Mouse (Mus musculus): ENCODE results near the gene Foxp3. TPM values are rescaled to one million over a fixed set of nuclear protein-coding genes. Genes with fewer than 3 reads are reported as not detected.

Foxp3 gene
- total RNA-seq, 1 experiment = 0.49 TPM

DNA sequence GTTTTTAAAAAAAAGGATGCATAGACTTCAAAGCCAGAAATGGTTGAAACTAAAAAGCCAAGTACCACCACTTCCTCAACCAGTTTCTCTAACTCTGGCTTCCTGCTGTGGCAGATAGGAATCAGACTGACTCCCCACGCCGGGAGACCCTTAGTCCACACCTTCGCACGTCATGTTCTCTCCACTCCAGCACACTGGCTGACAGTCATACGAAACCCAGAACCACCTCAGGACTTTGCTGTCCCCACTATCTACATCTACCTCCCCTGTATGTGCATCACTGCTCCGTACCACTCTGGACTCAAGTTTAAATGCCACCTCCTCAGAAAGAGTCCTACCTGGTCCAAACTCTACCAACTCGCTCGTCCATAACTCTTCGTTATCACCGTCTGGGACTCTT, 978 bp upstream of the Foxp3 start:
- Histone ChIP-seq H3K4me1 (ENCODE audit: control insufficient read depth in 2 of 2, insufficient read depth in 2 of 2, low read length in 2 of 2, poor library complexity in 1 of 2) (peaks cover 0 to 11% of the 10 kb centered on the region in 2 experiments; a peak in 1 of 4 replicates), H3K9ac (ENCODE audit: insufficient read depth, low read depth, low read length, poor library complexity, severe bottlenecking) (peak overlapping the region; percentile 94; the same call in 1 of the 2 replicates), H3K4me3 (ENCODE audit: insufficient read depth in 1 of 2, low read depth in 1 of 2, low read length in 2 of 2, poor library complexity in 1 of 2, severe bottlenecking in 1 of 2) (peak overlapping the region in 1 of 2 experiments; percentile 85; a peak in 2 of 4 replicates), H3K27ac (ENCODE audit: insufficient read depth, low read depth, low read length, poor library complexity, severe bottlenecking) (no peak overlapping the region), H3K36me3 (ENCODE audit: control insufficient read depth, insufficient read depth, low read length, poor library complexity, severe bottlenecking) (peaks cover 2% of the 10 kb centered on the region; the same call in 1 of the 2 replicates), H3K9me3 (ENCODE audit: control insufficient read depth, insufficient read depth, low read depth, low read length) (no peaks in the 10 kb centered on the region)
- TF ChIP-seq ZNF384 (IDR thresholded peaks at IDR 0.05; ENCODE audit: low read depth, low read length) (no peak), CHD2 (IDR thresholded peaks at IDR 0.05; ENCODE audit: low read depth, low read length) (no peak), ZC3H11A (IDR thresholded peaks at IDR 0.05; ENCODE audit: borderline replicate concordance, low read depth, low read length) (no peak), HCFC1 (IDR thresholded peaks at IDR 0.05; ENCODE audit: borderline replicate concordance, insufficient read depth, low read length) (no peak), MAFK (IDR thresholded peaks at IDR 0.05; ENCODE audit: insufficient read depth, low read depth, low read length) (no peak)
- in situ Hi-C loops (cut with MboI; ENCODE audit: low sequenced_read_pairs in 2 of 2, unreplicated experiment in 2 of 2) = loop anchor here in 1 of 2 experiments (25.0 kb wide), 1 partner anchor 110 kb away; no protein-coding TSS in a partner anchor
- no peak for DNase-seq (ENCODE audit: low read depth, low spot score)

DNA sequence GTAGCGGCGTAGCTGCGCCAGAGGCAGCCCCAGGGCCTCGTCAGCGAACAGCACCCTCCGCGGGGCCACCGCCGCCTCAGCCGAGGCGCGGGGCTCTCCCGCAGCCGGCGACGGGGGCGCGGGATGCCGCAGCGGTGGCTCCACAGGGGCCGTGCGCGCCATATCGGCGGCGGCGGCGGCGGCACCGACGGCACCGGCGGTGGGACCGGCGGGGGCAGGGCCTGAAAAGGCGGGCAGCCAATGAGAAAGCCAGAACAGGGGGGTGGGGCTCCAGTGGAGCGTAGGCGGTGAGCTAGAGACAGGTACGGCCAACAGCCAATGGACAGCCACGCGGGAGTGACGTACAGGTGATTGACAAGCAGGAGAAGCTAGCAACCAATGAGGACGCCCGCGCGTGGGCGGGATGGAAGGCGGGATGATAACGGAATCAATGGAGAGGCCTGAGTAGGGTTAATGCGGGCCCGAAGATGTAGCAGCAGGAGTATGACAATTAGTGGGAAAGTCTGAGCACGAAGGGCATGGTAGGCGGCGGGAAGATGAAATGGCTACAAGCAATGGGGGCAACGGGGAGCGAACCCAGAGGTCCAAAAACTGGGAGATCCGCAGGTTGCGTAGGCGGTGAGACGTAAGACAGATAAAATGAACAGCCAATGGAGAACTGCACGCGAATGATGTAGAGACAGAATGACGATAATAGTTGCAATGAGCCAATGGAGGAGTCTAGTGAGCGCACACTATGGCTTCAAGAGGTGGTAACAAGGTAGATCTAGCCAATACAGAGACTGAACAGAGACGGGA, 842 bp downstream of the Foxp3 start, which contains the start of gene Ppp1r3f:
TSS of gene Ppp1r3f (minus strand) at position 197 of the 798 bp plus-strand sequence.
- TF ChIP-seq MAFK (IDR thresholded peaks at IDR 0.05; ENCODE audit: insufficient read depth, low read depth, low read length) (no peak), ZNF384 (IDR thresholded peaks at IDR 0.05; ENCODE audit: low read depth, low read length) (no peak), CHD2 (IDR thresholded peaks at IDR 0.05; ENCODE audit: low read depth, low read length) (no peak), ZC3H11A (IDR thresholded peaks at IDR 0.05; ENCODE audit: borderline replicate concordance, low read depth, low read length) (no peak), HCFC1 (IDR thresholded peaks at IDR 0.05; ENCODE audit: borderline replicate concordance, insufficient read depth, low read length) (no peak)
- Histone ChIP-seq H3K36me3 (ENCODE audit: control insufficient read depth, insufficient read depth, low read length, poor library complexity, severe bottlenecking) (peaks cover 2% of the 10 kb centered on the region; the same call in 1 of the 2 replicates), H3K9me3 (ENCODE audit: control insufficient read depth, insufficient read depth, low read depth, low read length) (no peaks in the 10 kb centered on the region), H3K4me3 (ENCODE audit: insufficient read depth in 1 of 2, low read depth in 1 of 2, low read length in 2 of 2, poor library complexity in 1 of 2, severe bottlenecking in 1 of 2) (peak within 1 kb of the TSS; percentile 85 to 93), H3K27ac (ENCODE audit: insufficient read depth, low read depth, low read length, poor library complexity, severe bottlenecking) (peak within 1 kb of the TSS; percentile 82), H3K4me1 (ENCODE audit: control insufficient read depth in 2 of 2, insufficient read depth in 2 of 2, low read length in 2 of 2, poor library complexity in 1 of 2) (peaks cover 0 to 9% of the 10 kb centered on the region in 2 experiments; a peak in 1 of 4 replicates), H3K9ac (ENCODE audit: insufficient read depth, low read depth, low read length, poor library complexity, severe bottlenecking) (peak within 1 kb of the TSS; percentile 94)
- in situ Hi-C loops (cut with MboI; ENCODE audit: low sequenced_read_pairs in 2 of 2, unreplicated experiment in 2 of 2) = loop anchor here in 1 of 2 experiments (25.0 kb wide), 1 partner anchor 112 kb away; no protein-coding TSS in a partner anchor
- peak; percentile 83 for DNase-seq (ENCODE audit: low read depth, low spot score)

DNA sequence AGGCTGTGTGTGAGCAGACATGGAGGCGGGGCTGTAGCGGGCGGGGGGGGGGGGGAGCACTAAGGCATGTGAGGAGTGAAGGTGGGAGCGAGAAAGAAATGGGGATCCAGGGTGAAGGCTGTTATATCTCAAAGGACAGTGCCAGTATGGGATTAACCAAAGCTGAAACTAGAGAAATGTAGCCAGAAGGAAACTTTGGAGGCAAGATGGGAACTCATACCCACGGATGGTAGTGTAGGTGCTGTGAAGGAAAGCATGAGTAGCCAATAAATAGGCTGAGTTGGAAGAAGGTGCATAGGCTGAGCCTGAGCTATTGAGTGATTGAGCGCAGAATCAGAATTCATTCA, 1.4 kb downstream of the Foxp3 start:
- Histone ChIP-seq H3K36me3 (ENCODE audit: control insufficient read depth, insufficient read depth, low read length, poor library complexity, severe bottlenecking) (peaks cover 2% of the 10 kb centered on the region; the same call in 1 of the 2 replicates), H3K27ac (ENCODE audit: insufficient read depth, low read depth, low read length, poor library complexity, severe bottlenecking) (no peak overlapping the region), H3K4me1 (ENCODE audit: control insufficient read depth in 2 of 2, insufficient read depth in 2 of 2, low read length in 2 of 2, poor library complexity in 1 of 2) (peaks cover 0 to 9% of the 10 kb centered on the region in 2 experiments; a peak in 1 of 4 replicates), H3K9ac (ENCODE audit: insufficient read depth, low read depth, low read length, poor library complexity, severe bottlenecking) (peak overlapping the region; percentile 48; the same call in 1 of the 2 replicates), H3K9me3 (ENCODE audit: control insufficient read depth, insufficient read depth, low read depth, low read length) (no peaks in the 10 kb centered on the region), H3K4me3 (ENCODE audit: insufficient read depth in 1 of 2, low read depth in 1 of 2, low read length in 2 of 2, poor library complexity in 1 of 2, severe bottlenecking in 1 of 2) (peak overlapping the region; percentile 54 to 93)
- TF ChIP-seq MAFK (IDR thresholded peaks at IDR 0.05; ENCODE audit: insufficient read depth, low read depth, low read length) (no peak), CHD2 (IDR thresholded peaks at IDR 0.05; ENCODE audit: low read depth, low read length) (no peak), ZNF384 (IDR thresholded peaks at IDR 0.05; ENCODE audit: low read depth, low read length) (no peak), HCFC1 (IDR thresholded peaks at IDR 0.05; ENCODE audit: borderline replicate concordance, insufficient read depth, low read length) (no peak), ZC3H11A (IDR thresholded peaks at IDR 0.05; ENCODE audit: borderline replicate concordance, low read depth, low read length) (no peak)
- DNase-seq (ENCODE audit: low read depth, low spot score) = no peak
- in situ Hi-C loops (cut with MboI; ENCODE audit: low sequenced_read_pairs in 2 of 2, unreplicated experiment in 2 of 2) = loop anchor here in 1 of 2 experiments (25.0 kb wide), 1 partner anchor 113 kb away; no protein-coding TSS in a partner anchor

DNA sequence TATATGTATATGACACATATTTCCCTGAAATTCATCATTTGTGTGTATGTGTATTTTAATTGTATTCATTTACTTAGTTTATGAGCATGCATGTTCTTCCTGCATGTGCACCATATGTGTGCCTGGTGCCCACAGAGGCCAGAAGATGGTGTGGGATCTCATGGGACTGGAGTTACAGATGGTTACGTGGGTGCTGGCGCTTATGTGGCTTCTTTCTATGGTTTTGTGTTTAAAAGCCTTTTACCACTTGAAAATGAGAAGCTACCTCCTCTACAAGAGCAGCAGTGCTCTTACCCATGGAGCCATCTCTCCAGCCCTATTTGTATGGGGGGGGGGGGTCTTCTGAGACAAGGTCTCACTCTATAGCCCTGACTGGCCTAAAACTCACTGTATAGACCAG, 7.7 kb downstream of the Foxp3 start:
- TF ChIP-seq MAFK (IDR thresholded peaks at IDR 0.05; ENCODE audit: insufficient read depth, low read depth, low read length) (no peak), ZC3H11A (IDR thresholded peaks at IDR 0.05; ENCODE audit: borderline replicate concordance, low read depth, low read length) (no peak), ZNF384 (IDR thresholded peaks at IDR 0.05; ENCODE audit: low read depth, low read length) (no peak), CHD2 (IDR thresholded peaks at IDR 0.05; ENCODE audit: low read depth, low read length) (no peak), HCFC1 (IDR thresholded peaks at IDR 0.05; ENCODE audit: borderline replicate concordance, insufficient read depth, low read length) (no peak)
- Histone ChIP-seq H3K9ac (ENCODE audit: insufficient read depth, low read depth, low read length, poor library complexity, severe bottlenecking) (no peak overlapping the region), H3K36me3 (ENCODE audit: control insufficient read depth, insufficient read depth, low read length, poor library complexity, severe bottlenecking) (no peaks in the 10 kb centered on the region), H3K4me1 (ENCODE audit: control insufficient read depth in 2 of 2, insufficient read depth in 2 of 2, low read length in 2 of 2, poor library complexity in 1 of 2) (no peaks in the 10 kb centered on the region), H3K4me3 (ENCODE audit: insufficient read depth in 1 of 2, low read depth in 1 of 2, low read length in 2 of 2, poor library complexity in 1 of 2, severe bottlenecking in 1 of 2) (no peak overlapping the region), H3K27ac (ENCODE audit: insufficient read depth, low read depth, low read length, poor library complexity, severe bottlenecking) (no peak overlapping the region), H3K9me3 (ENCODE audit: control insufficient read depth, insufficient read depth, low read depth, low read length) (no peaks in the 10 kb centered on the region)
- in situ Hi-C loops (cut with MboI; ENCODE audit: low sequenced_read_pairs in 2 of 2, unreplicated experiment in 2 of 2) = no loop called here
- no peak for DNase-seq (ENCODE audit: low read depth, low spot score)

Measured in ES-E14 (cell line).